Mouse (Mus musculus) spleen, adult 2 months (tissue): ENCODE data around the gene Cop1.

Experiments
- CTCF ChIP-seq: fragments of 200-500 bp; IDR thresholded peaks from 2 replicates; pipeline ENCODE4 v1.5.1; 2011; ENCODE audit warnings: mild to moderate bottlenecking, inconsistent platforms; ENCODE audit not compliant: insufficient read depth, insufficient read length, insufficient replicate concordance; ENCODE audit errors: extremely low read depth
- POLR2A ChIP-seq: fragments of 200-500 bp; IDR thresholded peaks from 2 replicates; pipeline ENCODE4 v1.6.1; 2011; ENCODE audit warnings: low read depth, low read length, inconsistent platforms

GRCm38 (mm10) chr1:159201220-159201619 is 30.9 kb upstream of the Cop1 start:
- TF ChIP-seq POLR2A, result no peak
- no peak for TF ChIP-seq CTCF
